Mouse (Mus musculus): Measurements from ENCODE around the gene Dync2li1.

DNA sequence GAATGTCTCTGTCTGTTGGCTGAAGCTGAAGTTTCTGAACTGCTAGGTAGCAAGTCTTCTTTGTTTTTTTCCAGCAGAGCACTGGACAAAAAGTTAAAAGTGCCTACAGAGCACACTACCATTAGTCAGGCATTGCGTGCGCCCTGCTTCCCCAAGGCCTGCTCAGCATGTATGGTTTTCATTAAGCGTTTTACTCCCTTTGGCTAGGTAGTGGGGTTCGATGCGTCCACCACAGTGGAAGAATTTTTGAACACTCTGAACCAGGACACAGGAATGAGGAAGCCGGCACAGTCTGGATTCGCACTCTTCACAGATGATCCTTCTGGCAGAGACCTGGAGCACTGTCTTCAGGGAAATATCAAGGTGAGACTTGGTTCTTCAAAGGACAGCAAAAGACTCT is 27.4 kb upstream of the Dync2li1 start:
- TF ChIP-seq POLR2A (IDR thresholded peaks at IDR 0.05; ENCODE audit: borderline replicate concordance, extremely low read depth, insufficient read depth, insufficient read length, poor library complexity, severe bottlenecking) (no peak), CTCF (IDR thresholded peaks at IDR 0.05; ENCODE audit: borderline replicate concordance, extremely low read depth, insufficient read depth, insufficient read length) (no peak)

All from brain, embryonic 14.5 days (tissue).